Mouse (Mus musculus) inflammation-experienced regulatory T-cells, adult 6 months (primary cell): ENCODE data around the gene Mfsd6l. TPM values are rescaled to one million over a fixed set of nuclear protein-coding genes. Genes with fewer than 3 reads are reported as not detected.

ENCODE experiments used
- polyA plus RNA-seq, 3 experiments: library from polyadenylated mRNA; unstranded; fragments of 100-300 nt; shearing (Covaris generic); gene quantifications; one replicate each; pipeline ENCODE4 v1.2.1; 2017

Mfsd6l gene
- polyA plus RNA-seq, 3 experiments from 2014 or later: not detected

Other genes starting within 250 kb of the Mfsd6l start
- under 1 TPM; 0.13 to 0.31 (median 0.18) TPM for gene Ntn1, start 155.4 kb upstream of the Mfsd6l start, polyA plus RNA-seq
- gene Pik3r5, start 124.1 kb upstream of the Mfsd6l start, polyA plus RNA-seq: 10 to 100 TPM; 18.4 to 24.9 (median 20.6) TPM
- gene Pik3r6, start 53.2 kb upstream of the Mfsd6l start, polyA plus RNA-seq: not detected
- not detected for gene Ccdc42, start 30.8 kb downstream of the Mfsd6l start, polyA plus RNA-seq
- 1 to 10 TPM; 1.4 to 6.1 (median 2.7) TPM for gene Myh10, start 135.4 kb downstream of the Mfsd6l start, polyA plus RNA-seq